Mouse (Mus musculus) small intestine, adult 2 months (tissue): ENCODE measurements at regions not wholly inside any gene's neighbourhood (a gene's known extent, or its start where the extent isn't known, plus 50 kb on each side); places are given as distances from the start of the nearest gene placed in this dataset.

ENCODE experiments used
- CTCF ChIP-seq: fragments of 200-500 bp; IDR thresholded peaks from 2 replicates; pipeline ENCODE4 v1.5.1; 2012; ENCODE audit warnings: low read depth, mild to moderate bottlenecking, control low read depth, inconsistent platforms, low read length, moderate library complexity, mixed read lengths; ENCODE audit not compliant: insufficient replicate concordance, insufficient read length; ENCODE audit errors: extremely low read depth
- POLR2A ChIP-seq: fragments of 200-500 bp; IDR thresholded peaks from 2 replicates; pipeline ENCODE4 v1.6.1; 2012; ENCODE audit warnings: low read depth, mild to moderate bottlenecking, control low read depth, inconsistent platforms, low read length, moderate library complexity

GRCm38 (mm10) chr15:56018141-56018540 is 1459.3 kb downstream of the Slc22a22 start:
- TF ChIP-seq CTCF (no peak), POLR2A (no peak)
